Mouse (Mus musculus) limb, embryonic 10.5 days (tissue): ENCODE results near the gene Acss1. TPM values are rescaled to one million over a fixed set of nuclear protein-coding genes. Genes with fewer than 3 reads are reported as not detected.

ENCODE experiments used
- DNase-seq: peaks from one replicate; pipeline ENCODE4 v3.0.0-alpha.2; 2017; ENCODE audit warnings: low spot score
- H3K27ac ChIP-seq: fragments of 300-500 bp; sonication (generic); 2 replicates; pipeline ENCODE4 v1.5.1; 2016; ENCODE audit warnings: mild to moderate bottlenecking
- H3K27me3 ChIP-seq: fragments of 300-500 bp; sonication (generic); 2 replicates; pipeline ENCODE4 v1.6.1; 2016; ENCODE audit warnings: low read depth, mild to moderate bottlenecking; ENCODE audit not compliant: poor library complexity, severe bottlenecking
- H3K36me3 ChIP-seq: fragments of 300-500 bp; sonication (generic); 2 replicates; pipeline ENCODE4 v1.6.1; 2016; ENCODE audit warnings: mild to moderate bottlenecking, moderate library complexity
- H3K4me1 ChIP-seq: fragments of 300-500 bp; sonication (generic); 2 replicates; pipeline ENCODE4 v1.6.1; 2016
- H3K4me3 ChIP-seq: fragments of 300-500 bp; sonication (generic); 2 replicates; pipeline ENCODE4 v1.5.1; 2016; ENCODE audit warnings: mild to moderate bottlenecking, moderate library complexity
- H3K9me3 ChIP-seq: fragments of 300-500 bp; sonication (generic); replicated peaks from 2 replicates; pipeline ENCODE4 v1.6.1; 2016; ENCODE audit warnings: mild to moderate bottlenecking
- WGBS: fragments of 180-500 bp; shearing (Covaris S2); methylation state at CpG from one replicate; pipeline ENCODE4 v1.1.7; 2016; 5-methylcytosine and 5-hydroxymethylcytosine counted together
- polyA plus RNA-seq: library from polyadenylated mRNA; unstranded; fragments of >200 nt; fragmentation: Nextera tagmentation; extraction: Ambion mirVana; gene quantifications from 2 replicates; pipeline ENCODE4 v1.2.1, GENCODE M21; 2016

Acss1 gene
- polyA plus RNA-seq, 1 experiment from 2014 or later: 3.4 TPM

DNA sequence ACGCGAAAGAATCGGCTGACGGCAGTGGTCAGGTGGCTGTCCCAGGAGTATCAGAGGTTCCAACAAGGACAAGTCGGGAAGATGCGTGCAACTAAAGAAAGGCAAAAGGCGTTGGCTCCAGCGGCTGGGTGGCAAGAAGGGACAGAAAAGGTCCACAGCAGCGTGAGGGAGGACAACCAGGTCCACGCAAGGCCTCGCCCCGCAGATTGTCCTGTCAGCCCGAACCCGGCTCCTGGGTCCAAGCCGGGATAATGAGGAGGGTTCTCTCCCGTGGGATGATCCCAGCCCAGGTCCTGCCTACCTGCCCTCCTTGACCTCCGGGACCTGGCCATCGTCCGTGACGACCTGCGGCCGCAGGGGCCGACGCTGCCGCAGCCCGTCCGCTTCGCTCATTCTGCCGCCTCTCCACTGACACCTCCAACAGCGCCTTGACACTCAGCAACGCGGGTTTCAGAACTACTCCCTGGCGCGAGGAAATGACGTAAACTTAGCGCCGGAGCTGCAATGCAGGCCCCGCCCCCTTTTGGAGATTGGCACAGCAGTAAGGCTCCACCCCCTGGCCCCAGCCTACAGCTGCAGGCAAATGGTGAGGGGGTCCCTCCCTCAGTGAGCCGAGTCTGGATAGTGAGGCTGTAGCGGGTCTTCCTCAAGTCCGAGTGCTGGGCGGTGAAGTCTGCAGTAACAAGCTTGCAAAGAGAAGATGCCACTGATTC is 60.1 kb downstream of the Acss1 start, which contains the start of gene Apmap:
Apmap (minus strand) TSS at position 481 of the 713 bp plus-strand sequence.
- H3K27me3 ChIP-seq: no peaks in the 10 kb centered on the region
- peak; percentile 93 for DNase-seq
- H3K4me3 ChIP-seq: peak within 1 kb of the TSS; percentile 73
- under 1% methylated on average over 42 of the region's 42 CpGs for WGBS
- peak within 1 kb of the TSS; percentile 69 for H3K27ac ChIP-seq
- peaks cover 11% of the 10 kb centered on the region for H3K4me1 ChIP-seq
- no peaks in the 10 kb centered on the region for H3K36me3 ChIP-seq
- no peaks in the 10 kb centered on the region for H3K9me3 ChIP-seq

DNA sequence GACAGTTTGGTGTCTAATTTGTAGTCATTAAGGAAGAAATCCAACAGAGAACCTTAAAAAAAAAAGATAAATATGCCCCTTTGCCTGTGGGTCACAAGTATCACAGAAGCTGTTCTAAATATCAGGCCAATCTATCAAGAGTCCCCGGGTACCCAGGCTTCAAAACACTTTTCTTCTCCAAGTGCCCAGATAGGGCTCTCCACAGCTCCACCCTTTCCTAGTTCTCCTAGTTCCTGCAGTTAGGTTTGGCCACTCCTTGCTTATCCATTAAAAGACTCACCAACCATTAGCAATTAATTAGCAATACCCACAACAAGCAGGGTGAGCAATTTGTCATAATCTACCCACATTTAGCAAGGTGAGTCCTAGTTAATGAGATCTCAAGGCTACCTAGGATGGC is 61.2 kb downstream of the Acss1 start:
- Histone ChIP-seq H3K4me3 (peak overlapping the region; percentile 73), H3K36me3 (no peaks in the 10 kb centered on the region), H3K9me3 (no peaks in the 10 kb centered on the region), H3K4me1 (peaks cover 11% of the 10 kb centered on the region), H3K27ac (no peak overlapping the region), H3K27me3 (no peaks in the 10 kb centered on the region)
- DNase-seq: no peak
- WGBS: 88% methylated on average over 1 of the region's 1 CpGs

DNA sequence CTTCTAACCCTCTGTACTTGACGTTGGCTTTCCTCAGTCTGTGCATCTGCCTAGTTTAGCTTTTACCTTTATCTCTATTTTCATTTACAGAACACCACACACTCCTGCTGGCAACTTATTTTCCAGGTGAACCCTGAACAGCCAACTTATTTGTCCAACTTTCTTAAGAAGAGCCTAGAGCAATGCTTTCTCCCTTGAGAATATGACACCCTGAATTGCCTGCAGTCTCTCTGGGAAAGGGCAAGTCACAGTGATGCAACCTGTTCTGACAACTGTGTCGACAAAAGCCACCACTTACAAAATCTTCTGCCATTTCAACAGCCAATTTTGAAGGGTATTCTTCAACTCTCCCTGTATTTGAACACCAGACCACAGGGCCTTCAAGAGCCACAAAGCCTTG is 63.5 kb downstream of the Acss1 start:
- peaks cover 11% of the 10 kb centered on the region for H3K4me1 ChIP-seq
- WGBS: 85% methylated on average over 2 of the region's 2 CpGs

DNA sequence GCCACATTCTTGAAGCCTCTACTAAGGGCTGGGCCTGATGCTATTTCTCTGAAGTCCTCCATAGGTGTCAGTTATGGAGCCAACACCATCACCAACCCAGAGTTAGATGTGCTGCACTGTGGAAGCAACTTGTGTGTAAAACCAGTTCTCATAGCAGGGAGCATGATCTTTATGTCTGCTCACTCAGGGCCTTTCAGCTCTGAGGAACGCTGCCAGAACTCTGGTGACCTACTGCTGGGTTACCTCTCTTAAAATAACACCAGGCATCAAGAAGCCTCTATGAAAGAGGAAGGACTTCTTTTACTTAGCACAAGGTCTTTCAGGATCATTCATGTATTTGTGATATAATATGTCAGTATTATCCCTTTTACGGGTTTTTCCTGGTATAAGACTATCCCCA is 66.1 kb downstream of the Acss1 start:
- WGBS: 88% methylated on average over 2 of the region's 2 CpGs

More for the DNA sequence above, 63.5 kb downstream of the Acss1 start:
- Histone ChIP-seq H3K9me3 (no peaks in the 10 kb centered on the region), H3K27me3 (no peaks in the 10 kb centered on the region), H3K27ac (no peak overlapping the region), H3K4me3 (no peak overlapping the region), H3K36me3 (no peaks in the 10 kb centered on the region)
- no peak for DNase-seq

DNA sequence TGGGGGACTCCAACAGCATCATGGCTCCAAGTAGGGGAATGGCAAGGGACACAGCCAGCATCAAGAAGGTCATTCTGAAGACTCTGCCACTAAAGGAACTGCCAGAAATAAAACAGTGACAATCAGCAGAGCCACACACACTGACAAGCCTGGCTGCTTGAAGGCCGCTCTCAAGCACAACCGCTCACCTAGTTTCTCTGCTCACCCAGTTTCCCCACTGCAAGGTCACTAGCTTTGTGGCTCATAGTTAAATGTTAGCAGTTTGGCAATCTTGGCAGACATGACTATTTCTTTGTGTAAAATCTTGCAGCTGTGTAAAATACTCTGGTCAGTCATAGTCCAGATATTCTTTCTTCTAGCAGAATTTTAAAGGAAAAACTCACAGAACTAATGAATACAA is 68.0 kb downstream of the Acss1 start:
- no peaks in the 10 kb centered on the region for H3K4me1 ChIP-seq
- H3K9me3 ChIP-seq: no peaks in the 10 kb centered on the region
- DNase-seq: no peak
- H3K27me3 ChIP-seq: no peaks in the 10 kb centered on the region
- H3K4me3 ChIP-seq: no peak overlapping the region
- no peak overlapping the region for H3K27ac ChIP-seq
- H3K36me3 ChIP-seq: peaks cover 8% of the 10 kb centered on the region; the same call in 1 of the 2 replicates
- 90% methylated on average over 2 of the region's 2 CpGs for WGBS

More for the DNA sequence above, 66.1 kb downstream of the Acss1 start:
- Histone ChIP-seq H3K4me3 (no peak overlapping the region), H3K4me1 (peaks cover 1% of the 10 kb centered on the region; the same call in 1 of the 2 replicates), H3K27ac (no peak overlapping the region), H3K27me3 (no peaks in the 10 kb centered on the region), H3K9me3 (no peaks in the 10 kb centered on the region), H3K36me3 (peaks cover 3% of the 10 kb centered on the region; the same call in 1 of the 2 replicates)
- DNase-seq: no peak

DNA sequence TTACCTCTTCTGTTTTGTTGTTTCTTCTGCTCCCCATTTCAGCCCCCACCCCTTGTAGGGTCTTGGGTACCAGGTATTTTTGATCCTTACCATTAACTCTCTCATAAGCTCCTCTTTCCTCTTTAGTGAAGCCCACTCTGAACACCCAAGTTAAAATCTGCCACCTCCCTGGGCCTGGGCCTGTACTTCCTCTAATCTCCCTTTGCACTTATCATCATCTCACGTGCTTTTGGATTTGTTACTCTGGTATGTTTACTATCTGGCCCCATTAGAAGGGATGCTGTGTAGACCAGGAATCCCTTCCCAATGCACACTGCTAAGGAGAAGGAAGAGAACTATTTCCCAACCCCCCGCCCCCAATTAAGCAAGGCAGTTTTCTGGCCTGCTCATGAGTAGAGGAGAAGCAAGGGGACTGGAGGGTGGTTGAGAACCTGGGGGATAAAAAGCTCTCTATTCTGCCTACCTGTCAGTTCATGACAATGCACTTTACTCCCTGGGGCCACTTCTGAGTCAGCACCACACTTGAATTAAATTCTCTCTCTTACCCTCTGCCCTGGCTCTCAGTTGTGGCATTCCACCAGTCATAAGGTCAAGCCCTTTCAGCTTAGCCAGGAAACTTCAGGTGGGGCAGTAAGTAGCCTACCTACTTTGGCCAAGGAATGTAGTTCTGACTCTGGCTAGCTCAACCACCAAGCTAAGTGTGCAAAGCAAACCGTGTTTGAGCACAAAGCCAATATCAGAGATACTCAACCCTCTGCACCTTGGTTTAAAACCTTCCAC is 72.7 kb downstream of the Acss1 start:
- Histone ChIP-seq H3K4me1 (no peaks in the 10 kb centered on the region), H3K36me3 (peaks cover 19% of the 10 kb centered on the region; the same call in 1 of the 2 replicates), H3K27ac (no peak overlapping the region), H3K27me3 (no peaks in the 10 kb centered on the region), H3K9me3 (no peaks in the 10 kb centered on the region), H3K4me3 (no peak overlapping the region)
- 87% methylated on average over 3 of the region's 3 CpGs for WGBS
- DNase-seq: no peak

DNA sequence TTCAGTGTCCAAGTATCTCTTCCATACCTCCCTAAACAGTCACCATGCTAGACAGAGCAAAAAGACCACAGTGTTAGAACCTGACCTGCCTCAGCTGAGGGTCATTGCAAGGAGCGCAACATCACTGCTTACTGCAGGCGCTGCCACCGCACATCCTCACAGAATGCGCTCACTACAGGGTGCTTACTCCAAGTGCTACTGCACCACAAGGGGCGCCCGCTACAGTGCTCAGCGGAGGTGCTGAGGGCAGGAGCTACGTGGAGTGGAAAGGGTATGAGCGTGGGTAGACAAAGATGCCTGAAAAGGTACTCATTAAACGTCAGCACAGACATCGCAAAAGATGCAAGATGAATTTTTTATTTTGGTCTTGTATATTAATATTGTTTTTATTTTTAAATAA is 79.2 kb downstream of the Acss1 start:
- no peak overlapping the region for H3K27ac ChIP-seq
- no peaks in the 10 kb centered on the region for H3K9me3 ChIP-seq
- DNase-seq: no peak
- no peaks in the 10 kb centered on the region for H3K4me1 ChIP-seq
- 79% methylated on average over 11 of the region's 11 CpGs for WGBS
- H3K36me3 ChIP-seq: peaks cover 59% of the 10 kb centered on the region
- no peaks in the 10 kb centered on the region for H3K27me3 ChIP-seq
- no peak overlapping the region for H3K4me3 ChIP-seq

DNA sequence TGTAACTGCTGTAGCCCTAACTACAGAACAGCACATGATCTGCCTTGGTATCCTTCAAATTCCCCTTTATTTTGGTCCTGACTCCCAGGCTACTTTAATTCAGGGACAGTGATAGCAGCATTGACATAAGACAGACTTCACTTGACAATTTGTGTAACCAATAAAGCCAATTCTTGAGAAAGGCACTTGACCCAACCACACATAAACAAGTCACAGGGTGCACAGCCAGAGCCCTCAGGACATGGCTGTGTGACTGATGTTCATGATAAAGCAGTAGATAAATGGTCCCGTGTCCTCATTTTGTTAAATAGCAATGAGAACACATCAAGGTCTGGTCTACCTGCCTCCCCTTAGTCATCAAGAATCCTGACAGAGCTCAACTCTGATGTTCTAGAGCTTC is 88.7 kb downstream of the Acss1 start:
- H3K9me3 ChIP-seq: no peaks in the 10 kb centered on the region
- peaks cover 16% of the 10 kb centered on the region for H3K36me3 ChIP-seq
- H3K27me3 ChIP-seq: no peaks in the 10 kb centered on the region
- no peak for DNase-seq
- H3K27ac ChIP-seq: no peak overlapping the region
- H3K4me1 ChIP-seq: no peaks in the 10 kb centered on the region
- 94% methylated on average over 1 of the region's 1 CpGs for WGBS
- H3K4me3 ChIP-seq: no peak overlapping the region

DNA sequence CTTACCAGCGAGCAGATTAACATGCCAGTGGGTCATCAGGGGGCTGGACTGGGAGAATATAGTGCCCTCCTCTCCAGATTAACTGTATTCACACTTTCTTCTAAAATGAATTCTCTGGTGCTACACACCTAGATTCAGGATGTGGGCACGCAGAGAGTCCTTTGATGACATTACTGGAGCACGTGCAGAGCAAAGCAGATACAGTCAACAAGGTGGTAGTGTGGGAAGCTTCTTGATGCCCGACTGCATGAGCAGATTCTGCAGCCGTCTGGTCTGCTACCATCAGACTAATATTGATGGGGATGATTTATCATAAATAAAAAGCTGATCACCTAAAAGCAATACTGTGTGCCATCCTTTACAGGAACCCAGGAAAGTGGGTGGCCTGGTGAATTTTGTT is 89.7 kb downstream of the Acss1 start:
- WGBS: 86% methylated on average over 5 of the region's 5 CpGs
- no peak for DNase-seq
- Histone ChIP-seq H3K36me3 (peaks cover 6% of the 10 kb centered on the region), H3K9me3 (no peaks in the 10 kb centered on the region), H3K4me1 (no peaks in the 10 kb centered on the region), H3K27me3 (no peaks in the 10 kb centered on the region), H3K27ac (no peak overlapping the region), H3K4me3 (no peak overlapping the region)

DNA sequence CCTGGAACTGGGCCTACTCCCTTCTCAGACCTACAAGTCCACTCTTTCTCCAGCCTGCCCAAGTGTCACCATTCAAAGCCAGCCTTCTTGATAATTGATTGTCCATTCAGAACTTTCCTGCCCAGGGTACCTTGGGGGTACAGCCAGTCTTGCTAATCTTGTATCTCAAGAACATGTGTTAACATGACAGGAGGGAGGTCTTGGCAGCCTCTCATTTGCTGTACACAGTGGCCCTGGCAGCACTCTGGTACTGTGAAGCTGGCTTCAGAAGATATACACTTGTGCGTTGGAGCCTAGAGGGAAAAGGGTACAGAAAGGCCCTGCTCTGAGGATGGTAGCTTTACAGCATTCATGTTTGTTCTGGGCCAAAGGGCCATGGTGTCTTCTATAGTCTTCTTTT is 92.0 kb downstream of the Acss1 start:
- peak; percentile 5 for DNase-seq
- Histone ChIP-seq H3K27me3 (no peaks in the 10 kb centered on the region), H3K27ac (no peak overlapping the region), H3K4me3 (no peak overlapping the region), H3K4me1 (no peaks in the 10 kb centered on the region), H3K36me3 (no peaks in the 10 kb centered on the region), H3K9me3 (no peaks in the 10 kb centered on the region)
- WGBS: 92% methylated on average over 1 of the region's 1 CpGs

DNA sequence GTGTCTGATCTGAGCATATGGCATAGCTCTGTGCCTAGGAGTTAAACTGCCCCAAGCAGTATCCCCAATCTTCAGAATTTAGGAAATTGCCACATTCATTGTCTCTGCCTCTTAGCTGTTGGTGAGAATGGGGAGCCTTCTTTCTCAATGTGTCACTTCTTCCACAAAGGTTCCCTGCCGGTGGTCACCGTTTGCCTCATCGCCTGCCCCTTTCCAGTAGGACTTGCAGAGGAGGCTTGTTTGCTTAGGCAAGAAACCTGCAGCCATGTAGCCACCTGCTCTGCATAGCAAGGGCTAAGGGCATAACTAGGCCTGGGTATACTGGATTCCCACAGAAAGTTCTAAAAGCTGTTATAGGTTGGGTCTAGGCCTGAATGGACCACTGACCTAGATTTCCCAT is 95.8 kb downstream of the Acss1 start:
- Histone ChIP-seq H3K9me3 (no peaks in the 10 kb centered on the region), H3K4me3 (no peak overlapping the region), H3K27ac (no peak overlapping the region), H3K4me1 (no peaks in the 10 kb centered on the region), H3K27me3 (no peaks in the 10 kb centered on the region), H3K36me3 (no peaks in the 10 kb centered on the region)
- no peak for DNase-seq
- WGBS: 88% methylated on average over 3 of the region's 3 CpGs

DNA sequence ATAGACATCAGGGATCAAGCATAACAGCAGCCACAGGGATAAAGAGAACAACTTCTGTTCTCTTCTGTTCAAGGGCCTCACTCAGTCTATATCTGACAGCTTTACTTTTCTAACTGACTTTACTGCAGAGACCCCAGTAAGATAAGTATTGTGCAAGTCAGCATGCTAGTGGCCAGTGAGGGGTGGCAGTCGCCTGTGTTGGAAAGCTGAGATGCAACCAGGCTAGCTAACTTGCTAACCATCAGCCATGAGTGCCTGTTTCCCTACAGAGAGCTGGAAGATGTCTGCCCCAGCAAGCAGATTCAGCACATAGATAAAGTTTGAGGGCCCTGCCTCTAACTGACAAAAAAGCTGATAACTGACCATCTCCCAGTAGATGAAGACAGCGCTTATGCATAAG is 97.5 kb downstream of the Acss1 start:
- Histone ChIP-seq H3K36me3 (no peaks in the 10 kb centered on the region), H3K4me1 (no peaks in the 10 kb centered on the region), H3K9me3 (no peaks in the 10 kb centered on the region), H3K4me3 (no peak overlapping the region), H3K27ac (no peak overlapping the region), H3K27me3 (no peaks in the 10 kb centered on the region)
- DNase-seq: no peak
- whole genome bisulfite sequencing: 95% methylated on average over 2 of the region's 2 CpGs

DNA sequence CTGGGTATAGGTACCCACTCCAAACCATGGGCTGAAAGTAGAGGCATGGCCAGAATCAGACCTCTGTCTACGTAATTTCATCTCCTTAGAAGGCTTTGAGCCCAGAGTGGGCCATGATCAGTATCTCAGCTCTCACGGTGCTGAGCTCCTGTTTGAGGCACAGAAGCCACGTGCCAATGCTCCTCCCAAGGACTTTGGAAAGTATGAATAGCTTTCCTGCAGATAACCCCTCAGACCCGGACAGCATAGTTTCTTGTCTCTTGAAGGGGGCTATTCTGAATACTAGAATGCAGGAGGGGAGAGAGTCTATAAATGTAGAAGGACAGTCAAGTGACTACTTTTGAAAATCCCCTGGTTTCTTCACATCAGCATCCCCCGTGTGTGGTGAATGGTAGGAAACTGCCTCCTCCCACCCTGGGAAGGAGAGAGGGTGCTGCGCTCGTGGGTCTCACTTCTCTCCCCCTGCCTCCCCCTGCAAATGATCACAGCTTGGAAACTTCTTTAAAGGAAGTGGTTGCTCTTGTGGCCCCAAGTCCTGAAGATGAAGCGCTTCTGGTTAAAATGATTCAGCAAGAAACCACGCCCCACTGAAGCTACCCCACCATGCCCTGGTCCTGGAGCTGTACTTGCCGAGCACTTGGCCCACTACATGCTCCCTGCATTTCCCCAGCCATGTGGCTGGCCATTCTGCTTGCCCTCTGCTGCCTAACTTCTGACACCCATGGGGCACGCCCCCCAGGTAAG is 98.3 kb downstream of the Acss1 start, which contains the start of gene Cst7:
Cst7 (plus strand) TSS at position 569 of the 744 bp plus-strand sequence.
- DNase-seq: no peak
- Histone ChIP-seq H3K9me3 (no peaks in the 10 kb centered on the region), H3K27me3 (no peaks in the 10 kb centered on the region), H3K4me3 (no peak within 1 kb of the TSS), H3K27ac (no peak within 1 kb of the TSS), H3K36me3 (no peaks in the 10 kb centered on the region), H3K4me1 (no peaks in the 10 kb centered on the region)
- 81% methylated on average over 11 of the region's 11 CpGs for WGBS
